Mouse (Mus musculus) myocyte (in vitro differentiated cells): ENCODE measurements around the gene Fam172a. TPM values are rescaled to one million over a fixed set of nuclear protein-coding genes. Genes with fewer than 3 reads are reported as not detected.

Source experiments
- H3K27me3 ChIP-seq: one replicate; pipeline ENCODE4 v1.6.1; 2011; ENCODE audit not compliant: control insufficient read depth, insufficient read depth, insufficient read length
- H3K36me3 ChIP-seq: one replicate; pipeline ENCODE4 v1.6.1; 2011; ENCODE audit not compliant: control insufficient read depth, insufficient read depth
- H3K4me2 ChIP-seq: one replicate; pipeline ENCODE4 v1.6.1; 2011; ENCODE audit warnings: low read depth, control low read depth
- H3K4me3 ChIP-seq: one replicate; pipeline ENCODE4 v1.5.1; 2011; ENCODE audit warnings: mild to moderate bottlenecking, control low read depth, moderate library complexity
- H3K79me2 ChIP-seq: one replicate; pipeline ENCODE4 v1.6.1; 2011; ENCODE audit not compliant: control insufficient read depth, insufficient read depth
- H3ac ChIP-seq: one replicate; pipeline ENCODE4 v1.6.1; 2011; ENCODE audit not compliant: control insufficient read depth, insufficient read length
- CEBPB ChIP-seq: IDR thresholded peaks from 2 replicates; pipeline ENCODE4 v1.6.1; 2011; ENCODE audit warnings: mild to moderate bottlenecking, moderate library complexity; ENCODE audit not compliant: poor library complexity, insufficient read depth, severe bottlenecking
- E2F4 ChIP-seq: IDR thresholded peaks from one replicate; pipeline ENCODE4 v1.6.1; 2011; ENCODE audit warnings: mild to moderate bottlenecking, control low read depth, moderate library complexity; ENCODE audit not compliant: insufficient read depth
- MAX ChIP-seq: IDR thresholded peaks from one replicate; pipeline ENCODE4 v1.6.1; 2011; ENCODE audit warnings: low read depth, mild to moderate bottlenecking, control low read depth
- MYOD1 ChIP-seq, 3 experiments: IDR thresholded peaks; one replicate each; pipeline ENCODE4 v1.6.1; 2011; ENCODE audit warnings: control low read depth in 2 of 3, low read depth in 2 of 3, mild to moderate bottlenecking in 2 of 3, moderate library complexity in 1 of 3; ENCODE audit not compliant: insufficient read length in 2 of 3, control insufficient read depth in 1 of 3
- MYOG ChIP-seq, 3 experiments: IDR thresholded peaks; one replicate each; pipeline ENCODE4 v1.6.1; 2011; ENCODE audit warnings: control low read depth in 2 of 3, low read depth in 2 of 3, mild to moderate bottlenecking in 2 of 3; ENCODE audit not compliant: insufficient read length in 2 of 3, control insufficient read depth in 1 of 3, insufficient read depth in 1 of 3
- POLR2A ChIP-seq: IDR thresholded peaks from one replicate; pipeline ENCODE4 v1.6.1; 2011; ENCODE audit warnings: low read depth, mild to moderate bottlenecking, control low read depth, moderate library complexity; ENCODE audit not compliant: insufficient read length
- POLR2AphosphoS2 ChIP-seq: IDR thresholded peaks from one replicate; pipeline ENCODE4 v1.6.1; 2011; ENCODE audit warnings: low read depth, control low read depth; ENCODE audit not compliant: insufficient read length
- REST ChIP-seq: IDR thresholded peaks from one replicate; pipeline ENCODE4 v1.6.1; 2011; ENCODE audit warnings: mild to moderate bottlenecking, control low read depth, moderate library complexity; ENCODE audit not compliant: insufficient read depth, insufficient read length
- SRF ChIP-seq: IDR thresholded peaks from one replicate; pipeline ENCODE4 v1.6.1; 2011; ENCODE audit warnings: low read depth; ENCODE audit not compliant: control insufficient read depth, insufficient read length
- TCF12 ChIP-seq: IDR thresholded peaks from one replicate; pipeline ENCODE4 v1.6.1; 2011; ENCODE audit warnings: mild to moderate bottlenecking, control low read depth; ENCODE audit not compliant: poor library complexity, insufficient read depth, severe bottlenecking
- TCF3 ChIP-seq: IDR thresholded peaks from one replicate; pipeline ENCODE4 v1.6.1; 2011; ENCODE audit warnings: low read depth, control low read depth; ENCODE audit not compliant: insufficient read length
- USF1 ChIP-seq: IDR thresholded peaks from one replicate; pipeline ENCODE4 v1.6.1; 2011; ENCODE audit warnings: low read depth, mild to moderate bottlenecking, control low read depth, moderate library complexity
- polyA plus RNA-seq: library from polyadenylated mRNA; unstranded; fragments of >200 nt; fragmentation: generic; extraction: Trizol; gene quantifications from one replicate; pipeline ENCODE4 v1.2.1, GENCODE M21; 2012; ENCODE audit warnings: missing spikeins

Fam172a gene
- polyA plus RNA-seq, 1 experiment: 6.5 TPM

- Histone ChIP-seq H3ac (no peak overlapping the region), H3K79me2 (no peaks in the 10 kb centered on the region), H3K4me3 (no peak overlapping the region), H3K4me2 (no peak overlapping the region), H3K27me3 (no peaks in the 10 kb centered on the region), H3K36me3 (no peaks in the 10 kb centered on the region)
- TF ChIP-seq POLR2A: no peak
- no peak for TF ChIP-seq CEBPB
- no peak for TF ChIP-seq SRF
- no peak for TF ChIP-seq TCF12
- no peak for TF ChIP-seq TCF3
- no peak for TF ChIP-seq USF1
- no peak for TF ChIP-seq MYOD1 (IDR thresholded peaks at IDR 0.05; ENCODE audit: control insufficient read depth in 1 of 3, insufficient read length in 2 of 3, low read depth in 2 of 3)
- TF ChIP-seq MAX: no peak
- TF ChIP-seq POLR2AphosphoS2: no peak
- no peak for TF ChIP-seq REST
- no peak for TF ChIP-seq E2F4
- no peak for TF ChIP-seq MYOG (IDR thresholded peaks at IDR 0.05; ENCODE audit: control insufficient read depth in 1 of 3, insufficient read depth in 1 of 3, insufficient read length in 2 of 3, low read depth in 2 of 3)
Measured at GRCm38 (mm10) chr13:77976248-77976647, 274.4 kb downstream of the Fam172a start.

DNA sequence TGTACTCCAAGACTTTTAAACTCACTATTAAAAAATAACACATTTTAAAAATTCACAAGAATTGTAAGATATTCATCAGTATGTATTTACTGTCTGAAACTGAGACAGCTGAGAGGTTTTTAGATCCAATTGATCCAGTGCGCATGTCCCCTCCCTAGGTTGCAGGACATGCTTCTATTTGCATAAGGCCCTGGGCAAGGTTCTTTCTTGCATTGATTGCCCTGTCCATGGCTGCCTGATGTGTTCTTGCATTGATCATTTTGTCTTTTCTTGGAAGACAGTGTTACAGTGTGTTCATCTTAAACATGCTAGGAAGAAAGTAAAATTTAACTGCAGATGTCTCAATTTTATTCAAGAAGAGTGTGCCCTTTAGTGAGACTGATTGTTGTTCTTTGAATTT is 275.3 kb downstream of the Fam172a start:
- H3K79me2 ChIP-seq: no peaks in the 10 kb centered on the region
- TF ChIP-seq TCF3: no peak
- TF ChIP-seq TCF12: no peak
- no peak for TF ChIP-seq MYOG (IDR thresholded peaks at IDR 0.05; ENCODE audit: control insufficient read depth in 1 of 3, insufficient read depth in 1 of 3, insufficient read length in 2 of 3, low read depth in 2 of 3)
- TF ChIP-seq REST: no peak
- no peak for TF ChIP-seq POLR2AphosphoS2
- no peak for TF ChIP-seq USF1
- TF ChIP-seq E2F4: no peak
- no peak for TF ChIP-seq POLR2A
- no peak for TF ChIP-seq SRF
- no peak for TF ChIP-seq MAX
- no peak for TF ChIP-seq MYOD1 (IDR thresholded peaks at IDR 0.05; ENCODE audit: control insufficient read depth in 1 of 3, insufficient read length in 2 of 3, low read depth in 2 of 3)
- no peak for TF ChIP-seq CEBPB
- no peaks in the 10 kb centered on the region for H3K27me3 ChIP-seq
- no peak overlapping the region for H3ac ChIP-seq
- H3K4me2 ChIP-seq: no peak overlapping the region
- no peak overlapping the region for H3K4me3 ChIP-seq
- H3K36me3 ChIP-seq: no peaks in the 10 kb centered on the region

DNA sequence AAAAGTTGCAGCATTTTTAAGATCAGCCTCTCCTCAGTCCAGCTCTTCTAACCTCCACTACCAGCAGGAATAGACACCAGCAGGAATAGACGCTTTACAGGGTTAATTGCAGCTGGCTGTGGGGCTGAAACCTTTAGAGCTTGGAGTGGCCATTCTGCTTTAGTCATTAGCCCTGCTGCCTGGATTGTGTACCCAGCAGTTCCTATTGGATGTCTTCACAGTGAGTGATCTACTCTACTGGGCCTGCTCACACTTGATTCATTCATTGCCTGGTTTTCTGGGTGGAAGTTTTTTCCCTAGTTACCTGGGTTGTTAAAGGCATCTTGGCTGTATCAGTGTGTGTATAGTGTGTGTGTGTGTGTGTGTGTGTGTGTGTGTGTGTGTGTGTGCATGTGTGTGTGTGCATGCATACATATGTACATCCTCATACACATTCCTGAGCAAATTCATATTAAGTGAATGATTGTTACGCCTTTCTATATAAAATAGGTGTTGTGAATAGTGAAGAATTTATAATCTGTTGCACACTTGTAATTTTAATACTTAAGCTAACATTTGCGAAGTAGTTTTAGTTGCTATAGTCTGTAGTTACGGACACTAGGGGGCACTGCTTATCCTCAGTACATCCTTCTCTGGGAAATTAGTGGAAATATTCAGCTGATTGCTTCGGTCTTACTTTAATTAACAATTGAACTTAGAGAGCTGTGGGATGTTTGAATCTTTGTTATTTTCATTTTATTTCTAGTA is 280.4 kb downstream of the Fam172a start:
- Histone ChIP-seq H3K27me3 (no peaks in the 10 kb centered on the region), H3K79me2 (no peaks in the 10 kb centered on the region), H3ac (no peak overlapping the region), H3K4me3 (no peak overlapping the region), H3K36me3 (no peaks in the 10 kb centered on the region), H3K4me2 (no peak overlapping the region)
- TF ChIP-seq MYOG (IDR thresholded peaks at IDR 0.05; ENCODE audit: control insufficient read depth in 1 of 3, insufficient read depth in 1 of 3, insufficient read length in 2 of 3, low read depth in 2 of 3) (no peak), MAX (no peak), REST (no peak), MYOD1 (IDR thresholded peaks at IDR 0.05; ENCODE audit: control insufficient read depth in 1 of 3, insufficient read length in 2 of 3, low read depth in 2 of 3) (no peak), POLR2AphosphoS2 (no peak), POLR2A (no peak), CEBPB (no peak), TCF12 (no peak), TCF3 (no peak), SRF (no peak), USF1 (no peak), E2F4 (no peak)

DNA sequence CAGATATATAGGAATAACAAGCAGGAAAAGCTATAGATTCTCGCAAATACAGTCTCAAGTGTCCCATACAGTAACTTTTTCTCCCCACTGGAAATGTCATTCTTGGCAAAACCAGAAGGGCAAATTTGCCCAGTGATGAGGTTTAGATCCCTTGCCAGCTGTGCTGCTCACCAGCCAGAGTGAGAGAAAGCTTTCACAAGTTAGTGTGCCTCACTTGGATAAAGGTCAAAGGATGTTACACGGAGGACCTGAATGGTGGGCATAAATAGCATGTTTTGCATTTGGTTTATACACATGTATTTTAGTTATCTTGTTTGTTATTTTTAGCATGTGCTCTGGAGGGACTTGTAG is 281.0 kb downstream of the Fam172a start:
- H3ac ChIP-seq: no peak overlapping the region
- TF ChIP-seq MAX (no peak), REST (no peak), SRF (no peak), TCF3 (no peak)
- H3K36me3 ChIP-seq: no peaks in the 10 kb centered on the region
- H3K4me2 ChIP-seq: no peak overlapping the region
- H3K79me2 ChIP-seq: no peaks in the 10 kb centered on the region
- no peak overlapping the region for H3K4me3 ChIP-seq
- H3K27me3 ChIP-seq: no peaks in the 10 kb centered on the region

- H3ac ChIP-seq: no peak overlapping the region
- no peak for TF ChIP-seq MYOD1 (IDR thresholded peaks at IDR 0.05; ENCODE audit: control insufficient read depth in 1 of 3, insufficient read length in 2 of 3, low read depth in 2 of 3)
- TF ChIP-seq POLR2AphosphoS2: no peak
- no peak for TF ChIP-seq MAX
- no peaks in the 10 kb centered on the region for H3K36me3 ChIP-seq
- H3K79me2 ChIP-seq: no peaks in the 10 kb centered on the region
- H3K4me3 ChIP-seq: no peak overlapping the region
- H3K27me3 ChIP-seq: no peaks in the 10 kb centered on the region
- H3K4me2 ChIP-seq: no peak overlapping the region
Measured at GRCm38 (mm10) chr13:77991189-77991886, 289.5 kb downstream of the Fam172a start.
